Mouse (Mus musculus) left cerebral cortex, postnatal 25 days (tissue): ENCODE results near the gene Kcna10. TPM values are rescaled to one million over a fixed set of nuclear protein-coding genes. Genes with fewer than 3 reads are reported as not detected.
A peak's percentile ranks its signal among the peaks of the same experiment; 100 is the strongest.

Source experiments
- DNase-seq, 2 experiments: peaks; one replicate each; pipeline ENCODE4 v3.0.0; 2022; ENCODE audit warnings: low spot score in 2 of 2, mixed read lengths in 1 of 2
- intact Hi-C: fragments of 180-260 bp; cut with DNase I; formaldehyde crosslinking; loops from one replicate; pipeline ENCODE4 v1.15.1; 2025
- total RNA-seq, 2 experiments: library from RNA; stranded (reverse); gene quantifications; 2 replicates each; pipeline ENCODE4 v1.2.3; 2021

Kcna10 gene
- total RNA-seq, 2 experiments from 2014 or later, result not detected

DNA sequence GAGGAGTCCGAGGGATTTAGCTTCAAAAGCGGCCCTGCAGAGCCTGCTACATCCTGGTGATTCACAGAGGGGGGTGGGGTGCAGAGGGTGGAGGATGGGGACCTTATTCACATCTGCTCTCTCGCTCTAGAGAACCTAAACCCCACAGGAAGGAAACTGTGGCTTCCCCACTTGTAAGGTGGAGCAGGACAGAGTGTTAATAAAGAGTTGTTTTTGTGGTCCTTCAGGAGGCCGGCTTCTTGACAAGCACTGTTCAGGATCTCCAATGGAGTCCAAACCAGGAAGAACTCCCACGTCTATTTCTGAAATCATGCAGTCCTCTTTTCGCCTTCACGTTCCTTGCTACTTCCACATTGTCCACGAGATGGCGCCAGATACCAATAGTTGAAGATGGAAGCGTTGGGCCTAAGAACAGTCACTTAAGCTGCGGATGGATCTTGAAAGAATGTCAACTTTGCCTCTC, 50.5 kb downstream of the Kcna10 start:
- peak; percentile 87 to 93 for DNase-seq
- intact Hi-C loops, result loop anchor here (1.0 to 10.0 kb wide), 5 partner anchors 27 to 381 kb away; no protein-coding TSS in a partner anchor

DNA sequence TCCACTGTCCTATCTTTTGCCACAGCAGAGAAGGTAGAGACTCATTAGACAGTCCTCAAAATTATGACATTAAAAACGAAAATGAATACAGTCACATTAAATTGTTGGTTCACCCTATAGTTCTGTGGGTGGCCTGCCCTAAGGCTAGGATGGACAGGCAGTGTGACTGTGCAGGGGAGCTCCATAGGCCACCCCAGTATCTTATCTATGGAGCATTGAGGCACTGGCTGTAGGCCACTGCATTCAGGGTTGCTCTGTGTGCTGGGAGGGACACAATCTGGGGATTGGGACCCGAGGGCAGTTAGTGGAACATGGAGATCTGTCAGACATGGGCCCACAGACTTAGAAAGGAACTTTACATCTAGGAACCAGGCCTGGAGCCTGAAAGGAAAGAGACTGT, 51.1 kb downstream of the Kcna10 start:
- intact Hi-C loops, result loop anchor here (1.0 to 10.0 kb wide), 5 partner anchors 28 to 381 kb away; no protein-coding TSS in a partner anchor

GRCm38 (mm10) chr3:107238051-107238450, 55.2 kb downstream of the Kcna10 start:
- intact Hi-C loops, result loop anchor here (10.0 kb wide), 1 partner anchor 377 kb away; no protein-coding TSS in a partner anchor
- DNase-seq, result no peak

More for the DNA sequence above, 51.1 kb downstream of the Kcna10 start:
- DNase-seq, result no peak

GRCm38 (mm10) chr3:107238471-107238980, 55.7 kb downstream of the Kcna10 start:
- intact Hi-C loops, result loop anchor here (10.0 kb wide), 1 partner anchor 376 kb away; no protein-coding TSS in a partner anchor
- DNase-seq, result no peak

DNA sequence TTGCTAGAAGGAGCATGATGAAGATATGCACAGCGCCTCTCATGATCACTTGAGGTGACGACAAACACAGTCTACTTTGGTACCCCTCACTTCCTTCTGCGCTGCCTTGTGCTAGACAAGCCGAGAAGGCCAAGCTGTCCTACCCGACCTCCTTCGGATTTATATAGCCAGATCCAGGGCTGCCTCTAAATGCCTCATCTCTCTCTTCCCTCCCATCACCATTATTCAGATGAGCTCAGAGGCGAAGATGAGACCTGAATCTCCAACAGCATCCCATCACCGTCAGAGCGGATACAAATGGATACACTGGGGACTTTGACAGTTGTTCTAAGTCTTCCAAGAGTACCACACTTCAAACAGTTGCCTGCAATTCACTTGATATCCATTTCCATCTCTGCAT, 56.8 kb downstream of the Kcna10 start, which contains the start of gene Prok1:
TSS of gene Prok1 (minus strand) at position 101 of the 400 bp plus-strand sequence.
- intact Hi-C loops, result loop anchor here (10.0 kb wide), 1 partner anchor 375 kb away; no protein-coding TSS in a partner anchor
- no peak for DNase-seq

- no peak for DNase-seq
- intact Hi-C loops, result no loop called here
These were observed 58.7 kb downstream of the Kcna10 start for GRCm38 (mm10) chr3:107241389-107242094.

Other genes with a start within 250 kb of the Kcna10 start
- gene Kcna3, start 146.9 kb upstream of the Kcna10 start, total RNA-seq, result 10 to 100 TPM; 31.0 to 31.8 TPM
- 100 to 1,000 TPM; 140 to 147 TPM for gene Kcna2, start 81.9 kb upstream of the Kcna10 start, total RNA-seq
- not detected for gene Cym, start 38.7 kb downstream of the Kcna10 start, total RNA-seq
- gene A630076J17Rik, start 47.6 kb downstream of the Kcna10 start, total RNA-seq, result not detected
- under 1 TPM in 1 of 2 experiments, not detected in 1; 0.18 TPM for gene Prok1, start 56.7 kb downstream of the Kcna10 start, total RNA-seq
- gene Lamtor5, start 95.8 kb downstream of the Kcna10 start, total RNA-seq, result 10 to 100 TPM; 66.9 to 73.0 TPM
- gene Slc16a4, start 108.2 kb downstream of the Kcna10 start, total RNA-seq, result 1 to 10 TPM; 1.7 TPM
- gene Rbm15, start 150.6 kb downstream of the Kcna10 start, total RNA-seq, result 10 to 100 TPM; 24.2 to 28.2 TPM